Mouse (Mus musculus): Measurements from ENCODE around the gene Fzd4.

DNA sequence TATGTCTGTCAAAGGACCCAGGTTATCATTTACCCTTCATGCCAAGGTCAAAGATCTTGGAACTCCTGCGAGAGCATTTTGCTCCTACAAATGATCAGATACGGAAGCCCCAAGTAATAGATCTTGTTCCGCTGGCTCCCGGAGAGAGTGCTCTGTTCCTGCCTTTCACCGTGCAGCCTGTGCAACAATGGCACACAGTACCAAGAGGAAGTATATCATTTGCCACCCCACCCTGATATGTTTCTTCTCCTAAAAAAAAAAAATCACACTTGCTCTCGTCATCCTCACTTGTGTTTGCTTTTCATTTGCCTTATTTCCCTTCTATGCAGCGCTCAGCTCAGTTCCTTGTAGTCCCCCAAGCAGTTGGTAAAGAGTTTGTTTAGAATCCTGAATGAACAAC lies 7.9 kb downstream of the Fzd4 start:
- TF ChIP-seq POLR2A (IDR thresholded peaks at IDR 0.05; ENCODE audit: insufficient read depth, low read depth, low read length): no peak
- TF ChIP-seq CTCF (IDR thresholded peaks at IDR 0.05; ENCODE audit: insufficient read depth, low read depth, low read length): no peak
